Mouse (Mus musculus) layer of hippocampus, adult 11-12 months (tissue): ENCODE measurements at regions not wholly inside any gene's neighbourhood (a gene's known extent, or its start where the extent isn't known, plus 50 kb on each side); places are given as distances from the start of the nearest gene placed in this dataset.

Experiments
- DNase-seq: peaks from one replicate; pipeline ENCODE4 v3.0.0; 2022; ENCODE audit warnings: low spot score

DNA sequence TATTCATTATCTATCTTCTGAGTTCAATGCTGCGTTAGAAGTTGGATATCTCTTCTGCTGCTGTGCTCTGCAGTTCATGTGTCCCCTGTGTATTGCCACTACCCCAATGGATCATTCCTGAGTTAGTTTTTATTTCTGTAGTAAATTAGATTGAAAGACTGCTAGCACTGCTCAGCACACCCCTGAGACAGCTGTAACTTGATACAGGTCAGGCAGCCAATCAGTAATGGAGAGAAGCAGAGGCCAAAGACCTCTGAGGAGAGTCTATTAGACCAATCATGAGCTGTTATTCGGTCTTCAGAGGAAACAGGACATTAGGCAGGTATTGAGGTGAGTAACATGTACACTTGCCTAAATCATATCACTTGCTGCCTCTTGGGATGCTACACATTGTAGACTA lies 837.5 kb upstream of the Chordc1 start:
- no peak for DNase-seq

GRCm38 (mm10) chr9:17466379-17466778 lies 825.5 kb upstream of the Chordc1 start:
- no peak for DNase-seq

DNA sequence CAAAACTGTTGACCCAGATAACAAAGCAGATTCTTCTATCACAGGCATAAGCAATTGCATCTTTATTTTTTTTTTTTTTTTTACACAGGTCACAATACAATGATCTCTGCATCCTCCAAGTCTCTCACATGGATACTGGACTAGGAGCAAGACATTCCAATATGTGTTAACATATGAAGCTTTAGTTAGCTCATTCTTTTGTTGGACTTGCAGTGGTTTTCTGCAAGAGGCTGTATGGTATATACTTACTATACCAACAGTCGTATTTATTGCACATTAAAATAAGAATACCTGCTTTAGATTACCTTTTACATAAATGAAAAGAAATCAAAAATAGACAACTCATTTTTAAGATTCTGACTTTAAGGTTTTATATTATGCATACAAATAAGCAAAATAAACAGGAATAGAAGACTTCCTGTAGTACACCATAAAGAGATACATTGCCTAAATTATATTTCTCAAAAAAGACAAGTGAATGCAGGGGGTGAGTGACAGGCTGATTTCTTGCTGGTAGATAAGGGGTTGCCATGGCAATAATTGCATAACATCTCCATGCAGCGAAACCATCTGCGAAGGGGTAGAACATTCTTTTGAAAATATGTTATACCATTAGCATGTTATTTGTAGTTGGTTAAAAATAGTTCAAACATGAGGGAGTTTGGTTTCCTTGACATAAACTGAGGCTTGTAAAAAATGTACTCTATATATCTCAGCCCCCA lies 807.1 kb upstream of the Chordc1 start:
- DNase-seq: peak; percentile 53

DNA sequence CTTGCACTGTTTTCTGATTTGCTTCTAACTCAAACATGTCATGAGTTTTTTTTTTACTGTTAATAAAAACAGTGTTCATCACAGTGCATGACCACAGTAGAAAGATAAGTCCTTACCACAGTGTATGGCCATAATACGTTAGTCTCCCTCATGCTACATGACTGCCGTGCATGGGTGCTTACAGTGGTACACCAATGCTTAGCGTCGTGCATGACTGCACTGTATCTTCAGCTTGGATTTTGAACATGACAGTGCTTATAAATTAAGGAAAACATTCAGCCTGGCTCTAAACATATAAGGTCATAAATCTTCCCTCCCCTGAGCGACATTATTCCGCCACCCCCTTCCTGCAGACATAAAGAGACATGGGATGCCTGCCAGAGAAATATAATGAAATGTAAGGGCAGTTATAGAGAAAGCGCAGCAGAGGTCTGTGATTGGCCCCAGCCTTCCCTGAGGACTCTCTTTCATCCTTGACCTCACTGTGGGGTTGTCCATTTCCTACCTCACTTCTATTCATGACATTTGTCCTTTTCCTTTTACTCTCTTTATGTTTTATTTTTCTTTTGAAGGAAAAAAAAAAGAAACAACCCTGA lies 791.7 kb upstream of the Chordc1 start:
- DNase-seq: no peak

DNA sequence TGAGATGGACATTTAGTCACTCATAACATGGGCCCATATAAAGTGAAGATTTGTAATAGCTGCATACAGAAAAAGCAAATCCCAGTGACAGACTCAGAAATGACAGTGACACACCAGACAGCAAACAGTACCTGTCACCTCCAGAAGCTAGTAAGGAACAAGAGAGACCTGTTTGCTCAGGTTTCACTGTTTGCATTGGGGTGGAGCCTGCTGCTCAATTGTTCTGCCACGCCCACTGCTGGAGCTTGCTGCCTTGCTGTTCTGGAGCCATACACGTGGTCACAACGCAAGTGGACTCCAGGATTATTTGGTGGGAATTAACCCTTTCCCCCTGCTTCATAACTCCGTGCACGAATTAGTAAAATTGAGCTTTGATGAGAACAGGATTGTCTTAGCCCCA lies 783.2 kb upstream of the Chordc1 start:
- no peak for DNase-seq

- no peak for DNase-seq
Measured at GRCm38 (mm10) chr9:17556186-17556585, 735.7 kb upstream of the Chordc1 start.

DNA sequence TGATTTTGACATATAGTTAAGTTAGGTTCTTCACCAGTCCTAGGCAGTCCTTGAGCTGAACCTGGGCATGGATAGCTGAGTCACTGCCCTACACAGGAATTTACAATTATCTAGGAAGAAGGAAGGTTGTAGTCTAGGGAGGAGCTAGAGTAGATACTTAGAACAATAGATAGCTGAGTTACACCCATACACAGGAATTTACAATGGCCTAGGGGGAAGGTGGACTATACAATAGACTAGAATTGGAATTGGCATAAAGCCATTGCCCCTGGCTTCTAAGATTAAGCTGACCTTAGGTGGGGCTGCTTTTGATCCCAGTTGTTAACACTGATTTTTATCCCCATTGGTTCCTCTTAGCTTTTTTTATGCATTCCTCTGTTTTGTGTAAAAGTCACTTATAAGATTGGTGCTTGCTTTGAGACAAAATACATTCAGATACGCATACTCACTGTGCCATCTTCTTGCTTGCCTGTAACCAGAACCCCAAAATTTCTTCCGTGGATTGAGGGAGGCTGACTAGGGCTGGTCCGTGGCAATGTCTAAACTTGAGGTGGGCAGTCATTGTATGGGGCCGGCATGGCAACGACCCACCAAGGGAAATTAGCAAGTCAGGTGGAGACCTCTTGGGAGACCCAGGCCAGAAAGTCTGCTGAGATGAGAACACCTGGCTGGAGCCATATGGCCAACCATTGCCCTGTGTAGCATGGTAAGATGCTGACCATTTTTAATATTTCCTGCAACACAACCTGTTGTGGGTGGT lies 734.1 kb upstream of the Chordc1 start:
- DNase-seq: no peak

- no peak for DNase-seq
Measured at GRCm38 (mm10) chr9:17567784-17568518, 724.0 kb upstream of the Chordc1 start.

- no peak for DNase-seq
Measured at GRCm38 (mm10) chr9:17587558-17587957, 704.4 kb upstream of the Chordc1 start.

DNA sequence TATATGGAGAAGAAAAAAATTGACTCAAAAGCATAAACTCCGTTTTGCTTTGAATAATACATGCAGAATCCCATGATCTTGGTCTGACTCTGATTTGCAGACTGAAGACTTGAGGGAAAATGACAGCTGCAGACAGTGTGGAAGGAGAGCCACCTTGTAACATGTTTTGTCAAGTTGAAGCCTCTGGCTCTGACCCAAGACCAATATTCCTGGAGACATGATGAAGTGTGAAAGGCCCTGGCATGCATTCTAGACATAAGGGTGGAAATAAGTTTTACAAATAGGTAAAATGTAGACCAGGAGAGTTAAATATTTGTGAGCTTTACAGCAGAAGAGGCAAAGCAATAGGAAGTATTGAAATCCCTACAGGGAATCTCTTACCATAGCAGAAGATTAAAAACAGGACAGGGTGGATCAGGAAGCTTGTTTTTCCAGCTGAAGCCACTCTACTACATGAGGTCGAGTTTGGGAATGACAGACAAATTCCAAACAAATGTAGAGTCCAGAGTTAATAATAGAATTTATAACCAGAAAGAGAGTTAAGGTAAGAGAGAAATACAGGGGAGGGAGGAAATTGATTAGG lies 703.9 kb upstream of the Chordc1 start:
- no peak for DNase-seq

DNA sequence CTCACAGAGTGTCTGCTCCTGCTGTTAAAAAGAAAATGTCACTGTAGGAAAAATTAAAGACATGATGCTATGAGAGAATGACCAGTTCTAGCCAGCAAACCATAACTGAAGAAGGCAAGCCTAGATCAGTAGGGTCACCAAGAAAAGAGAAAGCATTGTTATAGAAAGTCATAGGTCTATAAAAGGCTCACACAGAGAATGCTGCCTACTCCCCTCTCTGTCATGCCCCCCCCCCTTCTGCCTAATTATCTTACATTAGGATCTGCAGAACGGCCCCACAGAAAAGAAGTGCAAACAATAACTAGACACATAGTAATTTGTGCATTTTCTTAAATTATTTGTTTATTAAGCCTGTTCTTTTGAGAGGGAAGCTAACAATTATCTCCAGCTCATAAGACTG lies 680.8 kb upstream of the Chordc1 start:
- no peak for DNase-seq

DNA sequence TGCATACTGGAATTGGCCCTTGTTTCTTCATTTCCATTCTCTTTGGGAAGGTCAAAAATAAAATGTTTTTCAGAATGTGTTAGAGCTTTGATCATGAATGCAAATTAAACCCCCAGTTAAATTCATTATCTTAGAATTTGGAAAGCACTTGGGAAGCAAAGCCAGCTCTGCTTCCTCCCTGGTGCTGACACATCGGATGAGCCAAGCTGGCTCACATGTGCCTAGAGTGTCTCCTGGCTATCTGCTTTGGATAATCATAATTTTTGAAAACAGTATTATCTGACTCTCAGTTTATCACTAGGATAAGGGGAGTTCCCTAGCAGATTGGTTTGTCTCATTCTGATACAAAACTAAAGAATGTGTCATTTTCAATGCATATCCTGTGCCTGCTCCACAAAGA lies 649.4 kb upstream of the Chordc1 start:
- no peak for DNase-seq

- DNase-seq: no peak
Measured at GRCm38 (mm10) chr9:17645882-17646626, 645.9 kb upstream of the Chordc1 start.

DNA sequence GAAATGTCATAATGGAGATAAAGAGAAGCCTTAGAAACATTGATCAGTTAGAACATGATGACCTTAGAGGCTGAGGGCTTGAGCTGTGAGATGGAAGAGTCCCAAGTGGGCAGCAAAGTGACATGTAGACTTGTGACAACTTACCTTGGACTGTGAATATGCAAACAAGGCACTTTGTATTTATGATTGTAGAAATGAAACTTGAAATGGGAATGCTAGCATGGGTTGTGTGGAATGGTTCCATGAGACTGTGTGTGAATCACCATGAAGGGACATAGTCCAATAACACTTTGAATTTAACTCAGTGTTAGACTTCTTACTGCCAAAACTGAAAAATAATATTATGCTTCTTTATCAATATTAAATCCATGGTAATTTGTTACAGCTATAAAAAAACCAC lies 638.1 kb upstream of the Chordc1 start:
- DNase-seq: no peak

- no peak for DNase-seq
Measured at GRCm38 (mm10) chr9:17664113-17664512, 627.8 kb upstream of the Chordc1 start.

- DNase-seq: no peak
Measured at GRCm38 (mm10) chr9:17668260-17668659, 623.7 kb upstream of the Chordc1 start.

- DNase-seq: no peak
Measured at GRCm38 (mm10) chr9:17675519-17675918, 616.4 kb upstream of the Chordc1 start.
